Mouse (Mus musculus) olfactory bulb, adult 2 months (tissue): ENCODE data around the gene Agpat1.

Experiments used
- CTCF ChIP-seq: fragments of 200-500 bp; IDR thresholded peaks from 2 replicates; pipeline ENCODE4 v1.5.1; 2012; ENCODE audit warnings: low read depth, mild to moderate bottlenecking, low read length, moderate library complexity; ENCODE audit not compliant: insufficient read depth
- POLR2A ChIP-seq: fragments of 200-500 bp; IDR thresholded peaks from 2 replicates; pipeline ENCODE4 v1.6.1; 2012; ENCODE audit warnings: mild to moderate bottlenecking, low read depth, low read length, moderate library complexity; ENCODE audit not compliant: insufficient read depth

GRCm38 (mm10) chr17:34650781-34651180 lies 46.7 kb downstream of the Agpat1 start:
- TF ChIP-seq POLR2A (no peak), CTCF (no peak)
